Mouse (Mus musculus) neural tube, embryonic 12.5 days (tissue): Measurements from ENCODE around the gene Neurl2. TPM values are rescaled to one million over a fixed set of nuclear protein-coding genes. Genes with fewer than 3 reads are reported as not detected.
"Not testable (repeated sequence)": the region's sequence is repeated elsewhere in the genome, so short reads cannot be mapped to it uniquely, and the experiment has no call there.

Source experiments
- ATAC-seq: fragments of 200-750 bp; cut with Nextera tagmentation; 2 replicates; pipeline ENCODE4 v1.8.0; 2017; ENCODE audit warnings: low read depth, mild to moderate bottlenecking, moderate TSS enrichment, moderate library complexity; ENCODE audit not compliant: low FRiP score
- H3K27ac ChIP-seq: fragments of 300-500 bp; sonication (generic); 2 replicates; pipeline ENCODE4 v1.5.1; 2016
- H3K27me3 ChIP-seq: fragments of 300-500 bp; sonication (generic); replicated peaks from 2 replicates; pipeline ENCODE4 v1.6.1; 2016; ENCODE audit warnings: mild to moderate bottlenecking
- H3K36me3 ChIP-seq: fragments of 300-500 bp; sonication (generic); 2 replicates; pipeline ENCODE4 v1.6.1; 2016; ENCODE audit warnings: mild to moderate bottlenecking
- H3K4me1 ChIP-seq: fragments of 300-500 bp; sonication (generic); 2 replicates; pipeline ENCODE4 v1.6.1; 2016
- H3K4me2 ChIP-seq: fragments of 300-500 bp; sonication (generic); replicated peaks from 2 replicates; pipeline ENCODE4 v1.6.1; 2016; ENCODE audit warnings: mild to moderate bottlenecking
- H3K4me3 ChIP-seq: fragments of 300-500 bp; sonication (generic); 2 replicates; pipeline ENCODE4 v1.5.1; 2016
- H3K9ac ChIP-seq: fragments of 300-500 bp; sonication (generic); 2 replicates; pipeline ENCODE4 v1.6.1; 2016; ENCODE audit warnings: mild to moderate bottlenecking
- H3K9me3 ChIP-seq: fragments of 300-500 bp; sonication (generic); 2 replicates; pipeline ENCODE4 v1.6.1; 2016; ENCODE audit warnings: mild to moderate bottlenecking
- WGBS: fragments of 180-500 bp; shearing (Covaris S2); methylation state at CpG from one replicate; pipeline ENCODE4 v1.1.7; 2016; 5-methylcytosine and 5-hydroxymethylcytosine counted together
- polyA plus RNA-seq: library from polyadenylated mRNA; unstranded; fragments of >200 nt; fragmentation: Nextera tagmentation; extraction: Ambion mirVana; gene quantifications from 2 replicates; pipeline ENCODE4 v1.2.1, GENCODE M21; 2016

The Neurl2 gene
- polyA plus RNA-seq, 1 experiment from 2014 or later = 4.5 TPM

GRCm38 (mm10) chr2:164856309-164857100 is 23.2 kb upstream of the Neurl2 start:
- peak overlapping the region; percentile 75 for H3K4me2 ChIP-seq
- peak; percentile 57 for ATAC-seq
- H3K9me3 ChIP-seq = no peaks in the 10 kb centered on the region
- H3K4me1 ChIP-seq = peaks cover 22% of the 10 kb centered on the region
- H3K27me3 ChIP-seq = peaks cover 37% of the 10 kb centered on the region
- WGBS = 1% methylated on average over 42 of the region's 42 CpGs
- H3K36me3 ChIP-seq = no peaks in the 10 kb centered on the region
- H3K27ac ChIP-seq = no peak overlapping the region
- peak overlapping the region; percentile 47 for H3K4me3 ChIP-seq
- peak overlapping the region; percentile 44 for H3K9ac ChIP-seq

GRCm38 (mm10) chr2:164855572-164855971 is 22.3 kb upstream of the Neurl2 start:
- peaks cover 37% of the 10 kb centered on the region for H3K27me3 ChIP-seq

GRCm38 (mm10) chr2:164850061-164850460 is 16.8 kb upstream of the Neurl2 start:
- no peak overlapping the region for H3K4me2 ChIP-seq
- no peaks in the 10 kb centered on the region for H3K4me1 ChIP-seq
- H3K27ac ChIP-seq = no peak overlapping the region
- no peak for ATAC-seq
- peaks cover 3% of the 10 kb centered on the region; the same call in 1 of the 2 replicates for H3K27me3 ChIP-seq
- H3K4me3 ChIP-seq = no peak overlapping the region
- H3K36me3 ChIP-seq = peaks cover 7% of the 10 kb centered on the region
- no peak overlapping the region for H3K9ac ChIP-seq
- H3K9me3 ChIP-seq = no peaks in the 10 kb centered on the region
- WGBS = 93% methylated on average over 8 of the region's 8 CpGs

More at GRCm38 (mm10) chr2:164855572-164855971, 22.3 kb upstream of the Neurl2 start:
- not testable (repeated sequence) for H3K36me3 ChIP-seq, H3K27ac ChIP-seq, H3K9ac ChIP-seq, H3K9me3 ChIP-seq, H3K4me3 ChIP-seq, ATAC-seq
- Histone ChIP-seq H3K4me2 (peak overlapping the region; percentile 75), H3K4me1 (peaks cover 22% of the 10 kb centered on the region)
- 80% methylated on average over 5 of the region's 5 CpGs for WGBS

GRCm38 (mm10) chr2:164845782-164846181 is 12.5 kb upstream of the Neurl2 start:
- Histone ChIP-seq H3K9me3 (no peaks in the 10 kb centered on the region), H3K27me3 (no peaks in the 10 kb centered on the region), H3K27ac (no peak overlapping the region), H3K4me1 (no peaks in the 10 kb centered on the region), H3K4me2 (no peak overlapping the region), H3K4me3 (no peak overlapping the region), H3K36me3 (peaks cover 11% of the 10 kb centered on the region), H3K9ac (no peak overlapping the region)
- no peak for ATAC-seq
- 53% methylated on average over 3 of the region's 3 CpGs for WGBS

- H3K36me3 ChIP-seq = peaks cover 35% of the 10 kb centered on the region
- no peak for ATAC-seq
- WGBS = 96% methylated on average over 4 of the region's 4 CpGs
- no peak overlapping the region for H3K27ac ChIP-seq
- H3K9ac ChIP-seq = no peak overlapping the region
- H3K9me3 ChIP-seq = no peaks in the 10 kb centered on the region
- no peaks in the 10 kb centered on the region for H3K27me3 ChIP-seq
- H3K4me1 ChIP-seq = peaks cover 22% of the 10 kb centered on the region
- 0 out of 2 replicates have a peak overlapping the region, but pooled peaks have one; percentile 9 for H3K4me3 ChIP-seq
- peak overlapping the region; percentile 92 for H3K4me2 ChIP-seq
These were observed 1.9 kb upstream of the Neurl2 start for GRCm38 (mm10) chr2:164835164-164835563.

- H3K27me3 ChIP-seq = no peaks in the 10 kb centered on the region
- H3K27ac ChIP-seq = no peak overlapping the region
- peak overlapping the region; percentile 92 for H3K4me2 ChIP-seq
- no peaks in the 10 kb centered on the region for H3K9me3 ChIP-seq
- H3K9ac ChIP-seq = peak overlapping the region; percentile 70
- no peak for ATAC-seq
- 49% methylated on average over 8 of the region's 8 CpGs for WGBS
- H3K4me1 ChIP-seq = peaks cover 22% of the 10 kb centered on the region
- H3K36me3 ChIP-seq = peaks cover 32% of the 10 kb centered on the region
- H3K4me3 ChIP-seq = peak overlapping the region; percentile 61
These were observed 1.3 kb upstream of the Neurl2 start for GRCm38 (mm10) chr2:164834531-164834930.

GRCm38 (mm10) chr2:164832748-164833301 is 431 bp downstream of the Neurl2 start, which contains the start of gene Ctsa:
Gene Ctsa, plus strand, starts transcription at chr2:164832873.
- peak; percentile 57 for ATAC-seq

GRCm38 (mm10) chr2:164832032-164832747 is 1.1 kb downstream of the Neurl2 start:
- 63% methylated on average over 16 of the region's 16 CpGs for WGBS
- ATAC-seq = no peak; the same call in 1 of the 2 replicates
- no peak overlapping the region; the same call in 1 of the 2 replicates for H3K27ac ChIP-seq
- peaks cover 22% of the 10 kb centered on the region for H3K4me1 ChIP-seq
- H3K4me2 ChIP-seq = peak overlapping the region; percentile 92
- H3K9me3 ChIP-seq = no peaks in the 10 kb centered on the region; the same call in 1 of the 2 replicates
- H3K4me3 ChIP-seq = peak overlapping the region; percentile 61; the same call in 1 of the 2 replicates
- no peaks in the 10 kb centered on the region for H3K27me3 ChIP-seq
- H3K36me3 ChIP-seq = peaks cover 28% of the 10 kb centered on the region
- H3K9ac ChIP-seq = peak overlapping the region; percentile 64

More at GRCm38 (mm10) chr2:164832748-164833301, 431 bp downstream of the Neurl2 start, which contains the start of gene Ctsa:
- Histone ChIP-seq H3K4me3 (peak within 1 kb of the TSS; percentile 61), H3K9me3 (no peaks in the 10 kb centered on the region; the same call in 1 of the 2 replicates), H3K4me1 (peaks cover 22% of the 10 kb centered on the region), H3K9ac (peak within 1 kb of the TSS; percentile 70), H3K27me3 (no peaks in the 10 kb centered on the region), H3K4me2 (peak within 1 kb of the TSS; percentile 92), H3K36me3 (peaks cover 25% of the 10 kb centered on the region), H3K27ac (peak within 1 kb of the TSS; percentile 55; the same call in 1 of the 2 replicates)
- 1% methylated on average over 35 of the region's 35 CpGs for WGBS

- H3K4me3 ChIP-seq = no peak overlapping the region
- WGBS = 88% methylated on average over 10 of the region's 10 CpGs
- peaks cover 32% of the 10 kb centered on the region for H3K36me3 ChIP-seq
- peaks cover 22% of the 10 kb centered on the region for H3K4me1 ChIP-seq
- no peak overlapping the region for H3K27ac ChIP-seq
- H3K4me2 ChIP-seq = no peak overlapping the region
- no peak for ATAC-seq
- no peaks in the 10 kb centered on the region for H3K27me3 ChIP-seq
- no peaks in the 10 kb centered on the region; the same call in 1 of the 2 replicates for H3K9me3 ChIP-seq
- H3K9ac ChIP-seq = no peak overlapping the region
These were observed 2.2 kb downstream of the Neurl2 start for GRCm38 (mm10) chr2:164831029-164831428.

GRCm38 (mm10) chr2:164829090-164829489 is 4.2 kb downstream of the Neurl2 start:
- no peaks in the 10 kb centered on the region; the same call in 1 of the 2 replicates for H3K9me3 ChIP-seq
- WGBS = 98% methylated on average over 1 of the region's 1 CpGs
- H3K4me1 ChIP-seq = peaks cover 10% of the 10 kb centered on the region
- no peak overlapping the region for H3K4me2 ChIP-seq
- H3K36me3 ChIP-seq = peaks cover 43% of the 10 kb centered on the region
- no peak overlapping the region for H3K27ac ChIP-seq
- no peaks in the 10 kb centered on the region for H3K27me3 ChIP-seq
- no peak overlapping the region for H3K4me3 ChIP-seq
- H3K9ac ChIP-seq = no peak overlapping the region
- no peak for ATAC-seq

GRCm38 (mm10) chr2:164828437-164828836 is 4.8 kb downstream of the Neurl2 start, which contains the start of gene Spata25:
Gene Spata25, minus strand, starts transcription at chr2:164828537.
- Histone ChIP-seq H3K4me2 (no peak within 1 kb of the TSS), H3K36me3 (peaks cover 43% of the 10 kb centered on the region), H3K27me3 (no peaks in the 10 kb centered on the region), H3K4me3 (no peak within 1 kb of the TSS), H3K9ac (no peak within 1 kb of the TSS), H3K27ac (no peak within 1 kb of the TSS), H3K4me1 (peaks cover 7% of the 10 kb centered on the region), H3K9me3 (no peaks in the 10 kb centered on the region; the same call in 1 of the 2 replicates)
- ATAC-seq = no peak
- WGBS = 90% methylated on average over 6 of the region's 6 CpGs
